Mouse (Mus musculus) lung, embryonic 16.5 days (tissue): ENCODE measurements around the gene Gpr107. TPM values are rescaled to one million over a fixed set of nuclear protein-coding genes. Genes with fewer than 3 reads are reported as not detected.

ENCODE experiments used
- ATAC-seq: fragments of 200-750 bp; cut with Nextera tagmentation; 2 replicates; pipeline ENCODE4 v1.8.0; 2017; ENCODE audit warnings: low read depth, mild to moderate bottlenecking, moderate library complexity
- H3K27ac ChIP-seq: fragments of 300-500 bp; sonication (generic); 2 replicates; pipeline ENCODE4 v1.5.1; 2014; ENCODE audit warnings: mild to moderate bottlenecking, control low read depth, low read length
- H3K27me3 ChIP-seq: fragments of 300-500 bp; sonication (generic); 2 replicates; pipeline ENCODE4 v1.6.1; 2014; ENCODE audit warnings: low read depth, low read length, mixed read lengths; ENCODE audit not compliant: control insufficient read depth, insufficient read depth
- H3K36me3 ChIP-seq: fragments of 300-500 bp; sonication (generic); 2 replicates; pipeline ENCODE4 v1.6.1; 2014; ENCODE audit warnings: low read length; ENCODE audit not compliant: control insufficient read depth, insufficient read depth
- H3K4me1 ChIP-seq: fragments of 300-500 bp; sonication (generic); replicated peaks from 2 replicates; pipeline ENCODE4 v1.6.1; 2014; ENCODE audit warnings: low read length, mixed read lengths; ENCODE audit not compliant: control insufficient read depth, insufficient read depth
- H3K4me2 ChIP-seq: fragments of 300-500 bp; sonication (generic); 2 replicates; pipeline ENCODE4 v1.6.1; 2014; ENCODE audit warnings: low read depth, low read length, control low read depth
- H3K4me3 ChIP-seq: fragments of 300-500 bp; sonication (generic); 2 replicates; pipeline ENCODE4 v1.5.1; 2014; ENCODE audit warnings: mild to moderate bottlenecking, low read length, control low read depth
- H3K9ac ChIP-seq: fragments of 300-500 bp; sonication (generic); 2 replicates; pipeline ENCODE4 v1.6.1; 2014; ENCODE audit warnings: low read length, control low read depth
- H3K9me3 ChIP-seq: fragments of 300-500 bp; sonication (generic); 2 replicates; pipeline ENCODE4 v1.6.1; 2016; ENCODE audit warnings: low read length; ENCODE audit not compliant: control insufficient read depth
- WGBS: fragments of 180-500 bp; shearing (Covaris S2); extraction: QIAGEN DNeasy Blood & Tissue Kit; methylation state at CpG from one replicate; pipeline ENCODE4 v1.1.7; 2014; 5-methylcytosine and 5-hydroxymethylcytosine counted together
- polyA plus RNA-seq: library from polyadenylated mRNA; unstranded; fragments of >200 nt; fragmentation: Nextera tagmentation; extraction: Ambion mirVana; gene quantifications from 2 replicates; pipeline ENCODE4 v1.2.1, GENCODE M21; 2015

Gpr107 gene
- polyA plus RNA-seq = 32.2 and 34.3 TPM in 2 replicates

- WGBS = under 1% methylated on average over 51 of the region's 53 CpGs
- peak; percentile 93 for ATAC-seq
- H3K27ac ChIP-seq = peak within 1 kb of the TSS; percentile 65
- peak within 1 kb of the TSS; percentile 87 for H3K9ac ChIP-seq
- H3K27me3 ChIP-seq = no peaks in the 10 kb centered on the region
- peaks cover 5% of the 10 kb centered on the region; the same call in 1 of the 2 replicates for H3K36me3 ChIP-seq
- peak within 1 kb of the TSS; percentile 71 for H3K4me2 ChIP-seq
- H3K4me3 ChIP-seq = peak within 1 kb of the TSS; percentile 82
- H3K4me1 ChIP-seq = peaks cover 13% of the 10 kb centered on the region
- no peaks in the 10 kb centered on the region for H3K9me3 ChIP-seq
Observed at GRCm38 (mm10) chr2:31151892-31152812, at the start of gene Gpr107. Gpr107 (plus strand) TSS chr2:31152316.

GRCm38 (mm10) chr2:31103321-31103720 is 48.8 kb upstream of the Gpr107 start:
- H3K36me3 ChIP-seq = no peaks in the 10 kb centered on the region
- H3K27me3 ChIP-seq = no peaks in the 10 kb centered on the region
- WGBS = 62% methylated on average over 8 of the region's 8 CpGs
- H3K4me1 ChIP-seq = peaks cover 18% of the 10 kb centered on the region
- no peak overlapping the region for H3K9ac ChIP-seq
- no peak overlapping the region for H3K4me2 ChIP-seq
- no peaks in the 10 kb centered on the region for H3K9me3 ChIP-seq
- H3K4me3 ChIP-seq = no peak overlapping the region
- no peak overlapping the region for H3K27ac ChIP-seq
- no peak for ATAC-seq

- Histone ChIP-seq H3K4me3 (no peak overlapping the region), H3K27ac (no peak overlapping the region), H3K9ac (no peak overlapping the region), H3K36me3 (no peaks in the 10 kb centered on the region), H3K4me1 (peaks cover 18% of the 10 kb centered on the region), H3K9me3 (no peaks in the 10 kb centered on the region), H3K27me3 (no peaks in the 10 kb centered on the region), H3K4me2 (no peak overlapping the region)
- no peak for ATAC-seq
- WGBS = 52% methylated on average over 3 of the region's 3 CpGs
Observed at GRCm38 (mm10) chr2:31105279-31105678, 46.8 kb upstream of the Gpr107 start.

DNA sequence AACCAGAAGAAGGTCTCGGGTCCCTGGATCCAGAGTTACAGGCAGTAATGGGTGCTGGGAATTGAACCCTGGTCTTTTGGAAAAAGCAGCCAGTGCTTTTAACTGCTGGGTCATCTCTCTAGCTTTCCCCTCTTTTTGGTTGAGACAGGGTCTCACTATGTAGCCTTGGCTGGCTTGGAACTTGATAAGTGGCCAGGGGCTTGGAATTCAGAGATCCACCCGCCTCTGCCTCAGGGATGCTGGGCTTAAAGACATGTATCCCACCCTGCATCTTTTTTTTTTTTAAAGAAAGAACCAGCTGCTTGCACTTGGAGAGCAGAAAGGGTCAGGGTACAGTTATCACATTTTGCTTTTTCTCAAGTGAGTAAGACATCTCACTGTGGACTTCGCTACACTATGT is 46.1 kb upstream of the Gpr107 start:
- Histone ChIP-seq H3K36me3 (no peaks in the 10 kb centered on the region), H3K27ac (peak overlapping the region; percentile 15; the same call in 1 of the 2 replicates), H3K27me3 (no peaks in the 10 kb centered on the region), H3K4me1 (peaks cover 17% of the 10 kb centered on the region), H3K9ac (no peak overlapping the region), H3K4me3 (no peak overlapping the region), H3K9me3 (no peaks in the 10 kb centered on the region), H3K4me2 (no peak overlapping the region)
- 91% methylated on average over 3 of the region's 3 CpGs for WGBS
- no peak for ATAC-seq

DNA sequence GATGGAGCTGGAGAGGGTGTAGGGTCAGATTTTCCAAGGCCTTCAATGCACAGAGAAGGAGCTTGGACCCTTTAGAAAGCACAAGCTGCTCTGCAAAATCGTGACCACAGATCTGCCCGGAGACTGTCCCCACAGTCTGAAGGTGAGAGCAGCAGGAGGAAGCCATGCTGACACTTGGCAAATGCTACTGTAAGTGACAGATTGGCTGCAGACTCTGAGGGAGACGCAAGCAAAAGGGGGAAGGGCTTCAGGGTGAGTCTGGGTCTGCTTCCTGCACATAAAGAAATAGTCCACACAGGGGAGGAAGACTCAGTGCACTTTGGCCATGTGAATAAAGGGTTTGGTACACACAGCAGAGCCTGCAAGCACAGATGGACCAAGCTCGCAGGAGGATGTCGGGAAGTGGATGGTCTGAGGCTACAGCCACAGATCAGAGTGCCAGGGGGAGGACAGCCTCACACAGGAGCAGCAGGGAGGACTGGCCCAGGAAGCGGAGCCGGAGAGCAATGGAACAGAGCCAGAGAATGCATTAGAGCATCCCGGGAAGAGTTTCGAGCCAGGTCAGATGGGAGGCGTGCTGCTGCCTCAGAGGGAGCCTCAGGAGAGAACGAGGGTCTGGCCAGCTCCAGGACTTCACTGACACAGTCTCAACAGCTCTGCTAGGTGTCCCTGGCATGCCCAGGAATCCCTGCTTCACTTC is 45.3 kb upstream of the Gpr107 start:
- WGBS = 18% methylated on average over 11 of the region's 11 CpGs

GRCm38 (mm10) chr2:31108186-31108585 is 43.9 kb upstream of the Gpr107 start:
- Histone ChIP-seq H3K4me3 (no peak overlapping the region), H3K4me2 (no peak overlapping the region), H3K27me3 (no peaks in the 10 kb centered on the region), H3K4me1 (peaks cover 13% of the 10 kb centered on the region), H3K36me3 (no peaks in the 10 kb centered on the region), H3K9ac (no peak overlapping the region), H3K9me3 (no peaks in the 10 kb centered on the region), H3K27ac (no peak overlapping the region; the same call in 1 of the 2 replicates)
- ATAC-seq = no peak
- WGBS = 47% methylated on average over 6 of the region's 6 CpGs

More for the DNA sequence above, 45.3 kb upstream of the Gpr107 start:
- ATAC-seq = peak; percentile 79
- H3K27me3 ChIP-seq = no peaks in the 10 kb centered on the region
- H3K9ac ChIP-seq = no peak overlapping the region
- 0 out of 2 replicates have a peak overlapping the region, but pooled peaks have one; percentile 19 for H3K4me2 ChIP-seq
- H3K9me3 ChIP-seq = no peaks in the 10 kb centered on the region
- no peak overlapping the region for H3K4me3 ChIP-seq
- H3K36me3 ChIP-seq = no peaks in the 10 kb centered on the region
- peaks cover 13% of the 10 kb centered on the region for H3K4me1 ChIP-seq
- H3K27ac ChIP-seq = peak overlapping the region; percentile 15

GRCm38 (mm10) chr2:31109960-31110548 is 42.1 kb upstream of the Gpr107 start:
- peaks cover 15% of the 10 kb centered on the region for H3K4me1 ChIP-seq
- H3K9ac ChIP-seq = no peak overlapping the region
- no peak overlapping the region for H3K4me2 ChIP-seq
- ATAC-seq = no peak
- no peak overlapping the region for H3K4me3 ChIP-seq
- no peaks in the 10 kb centered on the region for H3K9me3 ChIP-seq
- H3K27ac ChIP-seq = no peak overlapping the region
- 67% methylated on average over 12 of the region's 12 CpGs for WGBS
- H3K27me3 ChIP-seq = no peaks in the 10 kb centered on the region
- no peaks in the 10 kb centered on the region for H3K36me3 ChIP-seq

DNA sequence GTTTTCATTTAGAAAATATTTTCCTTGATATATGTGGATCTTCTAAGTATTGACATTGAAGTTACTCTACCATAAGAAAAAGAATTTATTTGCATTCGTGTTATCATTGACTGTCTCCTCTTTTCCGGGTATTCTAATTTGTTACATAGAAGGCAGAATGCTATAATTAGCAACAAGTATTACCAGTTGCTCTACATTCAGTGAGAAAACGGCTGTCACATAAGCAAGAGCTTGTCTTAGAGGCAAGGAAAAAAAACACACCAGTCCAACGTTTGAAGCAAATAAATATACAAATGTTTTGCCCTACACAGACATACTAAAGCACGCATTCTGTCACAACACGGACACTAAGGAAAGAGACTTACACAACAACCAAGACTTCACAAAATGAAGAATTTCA is 40.4 kb upstream of the Gpr107 start:
- Histone ChIP-seq H3K36me3 (no peaks in the 10 kb centered on the region), H3K27ac (no peak overlapping the region), H3K4me1 (peaks cover 19% of the 10 kb centered on the region), H3K4me3 (no peak overlapping the region), H3K9ac (no peak overlapping the region), H3K9me3 (no peaks in the 10 kb centered on the region), H3K4me2 (no peak overlapping the region), H3K27me3 (no peaks in the 10 kb centered on the region)
- no peak for ATAC-seq
- 66% methylated on average over 6 of the region's 6 CpGs for WGBS

DNA sequence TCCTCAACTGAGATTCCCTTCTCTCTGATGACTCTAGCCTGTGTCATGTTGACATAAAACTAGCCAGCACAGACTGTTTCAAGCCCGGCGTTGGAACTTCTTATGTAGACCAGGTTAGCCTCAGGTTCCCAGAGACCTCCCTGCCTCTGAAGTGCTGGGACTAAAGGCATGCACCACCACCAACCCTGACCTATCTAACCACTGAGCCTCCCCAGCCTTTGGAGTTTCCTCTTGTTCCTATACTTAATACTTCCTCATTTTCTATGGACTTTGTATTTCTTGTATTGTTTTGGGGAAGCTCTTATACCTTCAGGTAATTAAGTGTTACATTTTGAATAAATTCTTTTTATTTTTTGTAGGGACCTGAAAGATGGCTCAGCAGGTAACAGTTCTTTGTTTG is 37.9 kb upstream of the Gpr107 start:
- Histone ChIP-seq H3K4me1 (peaks cover 11% of the 10 kb centered on the region), H3K9ac (no peak overlapping the region), H3K36me3 (no peaks in the 10 kb centered on the region), H3K27me3 (no peaks in the 10 kb centered on the region), H3K4me3 (no peak overlapping the region), H3K4me2 (no peak overlapping the region), H3K9me3 (no peaks in the 10 kb centered on the region), H3K27ac (no peak overlapping the region)
- no peak for ATAC-seq
- WGBS = 100% methylated on average over 2 of the region's 2 CpGs
